Mouse (Mus musculus) embryo, embryonic 9.5 days (tissue): Measurements from ENCODE around the gene Dnajc17.

ENCODE experiments used
- DNase-seq: peaks from one replicate; pipeline ENCODE4 v3.0.0-alpha.2; 2017; ENCODE audit errors: extremely low spot score

Dnajc17 gene

GRCm38 (mm10) chr2:119163135-119163534 is 45.5 kb downstream of the Dnajc17 start:
- DNase-seq, result no peak

- DNase-seq, result no peak
Observed at GRCm38 (mm10) chr2:119161247-119161646, 47.3 kb downstream of the Dnajc17 start.

GRCm38 (mm10) chr2:119157836-119158235 is 50.8 kb downstream of the Dnajc17 start:
- no peak for DNase-seq

- DNase-seq, result peak; percentile 92
Observed at GRCm38 (mm10) chr2:119156681-119157572, 51.7 kb downstream of the Dnajc17 start, which contains the start of gene Rmdn3. Gene Rmdn3, minus strand, starts transcription at chr2:119157034.

GRCm38 (mm10) chr2:119156081-119156680 is 52.4 kb downstream of the Dnajc17 start:
- DNase-seq, result no peak

GRCm38 (mm10) chr2:119155388-119155787 is 53.2 kb downstream of the Dnajc17 start:
- no peak for DNase-seq

- DNase-seq, result no peak
Observed at GRCm38 (mm10) chr2:119154683-119155082, 53.9 kb downstream of the Dnajc17 start.

GRCm38 (mm10) chr2:119152255-119152654 is 56.3 kb downstream of the Dnajc17 start:
- DNase-seq, result no peak

GRCm38 (mm10) chr2:119147775-119148174 is 60.8 kb downstream of the Dnajc17 start:
- no peak for DNase-seq

GRCm38 (mm10) chr2:119147160-119147678 is 61.4 kb downstream of the Dnajc17 start:
- no peak for DNase-seq

- no peak for DNase-seq
Observed at GRCm38 (mm10) chr2:119146435-119146834, 62.2 kb downstream of the Dnajc17 start.

- no peak for DNase-seq
Observed at GRCm38 (mm10) chr2:119145199-119145598, 63.4 kb downstream of the Dnajc17 start.

GRCm38 (mm10) chr2:119136346-119136898 is 72.2 kb downstream of the Dnajc17 start:
- DNase-seq, result no peak
